Mouse (Mus musculus): ENCODE results near the gene Reep6.

The Reep6 gene

GRCm38 (mm10) chr10:80301256-80302081, 28.3 kb upstream of the Reep6 start:
- no peak for DNase-seq (ENCODE audit: low spot score in 2 of 2)

GRCm38 (mm10) chr10:80302082-80302355, 27.7 kb upstream of the Reep6 start:
- no peak for DNase-seq (ENCODE audit: low spot score in 2 of 2)

GRCm38 (mm10) chr10:80302471-80302881, 27.3 kb upstream of the Reep6 start:
- peak in 1 of 2 experiments; percentile 69 for DNase-seq (ENCODE audit: low spot score in 2 of 2)

- DNase-seq (ENCODE audit: low spot score in 2 of 2) = no peak
Observed at GRCm38 (mm10) chr10:80304458-80304857, 25.3 kb upstream of the Reep6 start.

- no peak for DNase-seq (ENCODE audit: low spot score in 2 of 2)
Observed at GRCm38 (mm10) chr10:80304862-80305261, 24.9 kb upstream of the Reep6 start.

- no peak for DNase-seq (ENCODE audit: low spot score in 2 of 2)
Observed at GRCm38 (mm10) chr10:80311560-80311959, 18.2 kb upstream of the Reep6 start.

- DNase-seq (ENCODE audit: low spot score in 2 of 2) = no peak
Observed at GRCm38 (mm10) chr10:80312586-80313504, 16.9 kb upstream of the Reep6 start.

- DNase-seq (ENCODE audit: low spot score in 2 of 2) = no peak
Observed at GRCm38 (mm10) chr10:80313627-80314201, 16.0 kb upstream of the Reep6 start.

- DNase-seq (ENCODE audit: low spot score in 2 of 2) = no peak
Observed at GRCm38 (mm10) chr10:80314494-80315001, 15.2 kb upstream of the Reep6 start.

GRCm38 (mm10) chr10:80315315-80315714, 14.4 kb upstream of the Reep6 start:
- no peak for DNase-seq (ENCODE audit: low spot score in 2 of 2)

- DNase-seq (ENCODE audit: low spot score in 2 of 2) = no peak
Observed at GRCm38 (mm10) chr10:80316359-80316781, 13.4 kb upstream of the Reep6 start.

- no peak for DNase-seq (ENCODE audit: low spot score in 2 of 2)
Observed at GRCm38 (mm10) chr10:80317011-80317410, 12.7 kb upstream of the Reep6 start.

GRCm38 (mm10) chr10:80320340-80320760, 9.4 kb upstream of the Reep6 start, which contains the start of gene 2310011J03Rik:
Gene 2310011J03Rik, minus strand, starts transcription at chr10:80320537.
- peak; percentile 79 to 91 for DNase-seq (ENCODE audit: low spot score in 2 of 2)

- DNase-seq (ENCODE audit: low spot score in 2 of 2) = no peak
Observed at GRCm38 (mm10) chr10:80321014-80321669, 8.6 kb upstream of the Reep6 start.

GRCm38 (mm10) chr10:80321670-80322581, 7.8 kb upstream of the Reep6 start:
- DNase-seq (ENCODE audit: low spot score in 2 of 2) = no peak

- no peak for DNase-seq (ENCODE audit: low spot score in 2 of 2)
Observed at GRCm38 (mm10) chr10:80322811-80323211, 6.9 kb upstream of the Reep6 start.

- DNase-seq (ENCODE audit: low spot score in 2 of 2) = no peak
Observed at GRCm38 (mm10) chr10:80323261-80324119, 6.3 kb upstream of the Reep6 start.

GRCm38 (mm10) chr10:80324120-80325037, 5.4 kb upstream of the Reep6 start:
- DNase-seq (ENCODE audit: low spot score in 2 of 2) = no peak

Measured in left cerebral cortex, adult 9 months (tissue).